Mouse (Mus musculus) forebrain, embryonic 15.5 days (tissue): ENCODE measurements around the gene Spag7. TPM values are rescaled to one million over a fixed set of nuclear protein-coding genes. Genes with fewer than 3 reads are reported as not detected.
A peak's percentile ranks its signal among the peaks of the same experiment; 100 is the strongest.

Experiments used
- ATAC-seq: fragments of 200-750 bp; cut with Nextera tagmentation; replicated peaks from 2 replicates; pipeline ENCODE4 v1.8.0; 2017; ENCODE audit warnings: mild to moderate bottlenecking, moderate TSS enrichment, moderate library complexity
- H3K27ac ChIP-seq: fragments of 300-500 bp; sonication (generic); replicated peaks from 2 replicates; pipeline ENCODE4 v1.5.1; 2015; ENCODE audit warnings: mild to moderate bottlenecking, inconsistent platforms
- H3K27me3 ChIP-seq: fragments of 300-500 bp; sonication (generic); 2 replicates; pipeline ENCODE4 v1.6.1; 2015; ENCODE audit warnings: inconsistent platforms
- H3K36me3 ChIP-seq: fragments of 300-500 bp; sonication (generic); 2 replicates; pipeline ENCODE4 v1.6.1; 2015; ENCODE audit warnings: mild to moderate bottlenecking, inconsistent platforms
- H3K4me1 ChIP-seq: fragments of 300-500 bp; sonication (generic); 2 replicates; pipeline ENCODE4 v1.6.1; 2015; ENCODE audit warnings: inconsistent platforms
- H3K4me2 ChIP-seq: fragments of 300-500 bp; sonication (generic); replicated peaks from 2 replicates; pipeline ENCODE4 v1.6.1; 2015; ENCODE audit warnings: mild to moderate bottlenecking, inconsistent platforms
- H3K4me3 ChIP-seq: fragments of 300-500 bp; sonication (generic); 2 replicates; pipeline ENCODE4 v1.5.1; 2015; ENCODE audit warnings: mild to moderate bottlenecking, inconsistent platforms
- H3K9ac ChIP-seq: fragments of 300-500 bp; sonication (generic); replicated peaks from 2 replicates; pipeline ENCODE4 v1.6.1; 2015; ENCODE audit warnings: mild to moderate bottlenecking, inconsistent platforms
- H3K9me3 ChIP-seq: fragments of 300-500 bp; sonication (generic); 2 replicates; pipeline ENCODE4 v1.6.1; 2016; ENCODE audit warnings: inconsistent platforms
- WGBS: fragments of 180-500 bp; shearing (Covaris S2); methylation state at CpG from one replicate; pipeline ENCODE4 v1.1.7; 2015; ENCODE audit warnings: mixed read lengths; 5-methylcytosine and 5-hydroxymethylcytosine counted together
- polyA plus RNA-seq: library from polyadenylated mRNA; unstranded; fragments of >200 nt; fragmentation: Nextera tagmentation; extraction: Ambion mirVana; gene quantifications from 2 replicates; pipeline ENCODE4 v1.2.1, GENCODE M21; 2015

Gene Spag7
- polyA plus RNA-seq, 1 experiment from 2014 or later: 148 TPM

- H3K9me3 ChIP-seq: no peaks in the 10 kb centered on the region
- H3K36me3 ChIP-seq: peaks cover 32% of the 10 kb centered on the region
- H3K4me2 ChIP-seq: no peak overlapping the region
- no peak overlapping the region for H3K9ac ChIP-seq
- 82% methylated on average over 6 of the region's 6 CpGs for WGBS
- H3K27me3 ChIP-seq: no peaks in the 10 kb centered on the region
- no peak for ATAC-seq
- H3K4me3 ChIP-seq: no peak overlapping the region
- H3K4me1 ChIP-seq: peaks cover 13% of the 10 kb centered on the region
- H3K27ac ChIP-seq: no peak overlapping the region
Observed at GRCm38 (mm10) chr11:70663957-70664356, 5.3 kb downstream of the Spag7 start.

- Histone ChIP-seq H3K27me3 (no peaks in the 10 kb centered on the region), H3K4me3 (no peak overlapping the region), H3K4me1 (peaks cover 11% of the 10 kb centered on the region), H3K9ac (no peak overlapping the region), H3K36me3 (peaks cover 32% of the 10 kb centered on the region), H3K4me2 (no peak overlapping the region), H3K9me3 (no peaks in the 10 kb centered on the region), H3K27ac (no peak overlapping the region)
- no peak for ATAC-seq
- 84% methylated on average over 8 of the region's 8 CpGs for WGBS
Observed at GRCm38 (mm10) chr11:70663101-70663500, 6.1 kb downstream of the Spag7 start.

GRCm38 (mm10) chr11:70660571-70660970, 8.6 kb downstream of the Spag7 start:
- no peak for ATAC-seq
- whole genome bisulfite sequencing: 93% methylated on average over 8 of the region's 8 CpGs

GRCm38 (mm10) chr11:70658942-70659341, 10.3 kb downstream of the Spag7 start:
- Histone ChIP-seq H3K27ac (no peak overlapping the region), H3K9ac (no peak overlapping the region), H3K4me1 (peaks cover 21% of the 10 kb centered on the region), H3K36me3 (peaks cover 18% of the 10 kb centered on the region), H3K4me2 (no peak overlapping the region), H3K9me3 (no peaks in the 10 kb centered on the region), H3K4me3 (no peak overlapping the region), H3K27me3 (no peaks in the 10 kb centered on the region)
- 77% methylated on average over 8 of the region's 8 CpGs for WGBS
- ATAC-seq: no peak

More at GRCm38 (mm10) chr11:70660571-70660970, 8.6 kb downstream of the Spag7 start:
- no peak overlapping the region for H3K4me2 ChIP-seq
- peaks cover 32% of the 10 kb centered on the region for H3K36me3 ChIP-seq
- H3K27me3 ChIP-seq: no peaks in the 10 kb centered on the region
- H3K9ac ChIP-seq: no peak overlapping the region
- no peak overlapping the region for H3K4me3 ChIP-seq
- H3K27ac ChIP-seq: no peak overlapping the region
- peaks cover 15% of the 10 kb centered on the region for H3K4me1 ChIP-seq
- no peaks in the 10 kb centered on the region for H3K9me3 ChIP-seq

GRCm38 (mm10) chr11:70658521-70658920, 10.7 kb downstream of the Spag7 start:
- Histone ChIP-seq H3K9ac (no peak overlapping the region), H3K4me1 (peaks cover 21% of the 10 kb centered on the region)
- WGBS: 91% methylated on average over 5 of the region's 5 CpGs

GRCm38 (mm10) chr11:70657991-70658390, 11.2 kb downstream of the Spag7 start:
- Histone ChIP-seq H3K4me1 (peaks cover 27% of the 10 kb centered on the region), H3K27ac (no peak overlapping the region), H3K27me3 (no peaks in the 10 kb centered on the region), H3K4me3 (no peak overlapping the region), H3K9me3 (no peaks in the 10 kb centered on the region), H3K4me2 (no peak overlapping the region), H3K9ac (no peak overlapping the region), H3K36me3 (peaks cover 10% of the 10 kb centered on the region)
- WGBS: 62% methylated on average over 9 of the region's 9 CpGs
- no peak for ATAC-seq

More at GRCm38 (mm10) chr11:70658521-70658920, 10.7 kb downstream of the Spag7 start:
- Histone ChIP-seq H3K27ac (no peak overlapping the region), H3K9me3 (no peaks in the 10 kb centered on the region), H3K4me3 (no peak overlapping the region), H3K27me3 (no peaks in the 10 kb centered on the region), H3K4me2 (no peak overlapping the region), H3K36me3 (peaks cover 16% of the 10 kb centered on the region)
- ATAC-seq: no peak

- 70% methylated on average over 6 of the region's 6 CpGs for WGBS
- Histone ChIP-seq H3K4me1 (peaks cover 31% of the 10 kb centered on the region), H3K27ac (no peak overlapping the region), H3K4me3 (no peak overlapping the region), H3K36me3 (peaks cover 6% of the 10 kb centered on the region), H3K4me2 (no peak overlapping the region), H3K9ac (no peak overlapping the region), H3K27me3 (no peaks in the 10 kb centered on the region), H3K9me3 (no peaks in the 10 kb centered on the region)
- ATAC-seq: no peak
Observed at GRCm38 (mm10) chr11:70657573-70657972, 11.6 kb downstream of the Spag7 start.

GRCm38 (mm10) chr11:70656964-70657363, 12.3 kb downstream of the Spag7 start, which contains the start of gene Eno3:
Gene Eno3 (plus strand): TSS chr11:70657202.
- peak within 1 kb of the TSS; percentile 97 for H3K9ac ChIP-seq
- peaks cover 37% of the 10 kb centered on the region for H3K4me1 ChIP-seq
- ATAC-seq: no peak
- 19% methylated on average over 3 of the region's 3 CpGs for WGBS
- no peaks in the 10 kb centered on the region for H3K27me3 ChIP-seq
- H3K4me2 ChIP-seq: peak within 1 kb of the TSS; percentile 72
- H3K9me3 ChIP-seq: no peaks in the 10 kb centered on the region
- peaks cover 6% of the 10 kb centered on the region; the same call in 1 of the 2 replicates for H3K36me3 ChIP-seq
- H3K27ac ChIP-seq: peak within 1 kb of the TSS; percentile 97
- H3K4me3 ChIP-seq: peak within 1 kb of the TSS; percentile 99

- peak overlapping the region; percentile 97 for H3K9ac ChIP-seq
- peaks cover 9% of the 10 kb centered on the region for H3K36me3 ChIP-seq
- peak overlapping the region; percentile 99 for H3K4me3 ChIP-seq
- peaks cover 41% of the 10 kb centered on the region for H3K4me1 ChIP-seq
- 8% methylated on average over 16 of the region's 16 CpGs for WGBS
- H3K27ac ChIP-seq: peak overlapping the region; percentile 97; the same call in 1 of the 2 replicates
- H3K4me2 ChIP-seq: peak overlapping the region; percentile 72
- H3K27me3 ChIP-seq: no peaks in the 10 kb centered on the region
- ATAC-seq: no peak
- H3K9me3 ChIP-seq: no peaks in the 10 kb centered on the region
Observed at GRCm38 (mm10) chr11:70656456-70656927, 12.7 kb downstream of the Spag7 start.

GRCm38 (mm10) chr11:70655571-70656455, 13.4 kb downstream of the Spag7 start:
- WGBS: under 1% methylated on average over 61 of the region's 61 CpGs
- H3K27ac ChIP-seq: peak overlapping the region; percentile 97
- H3K9me3 ChIP-seq: no peaks in the 10 kb centered on the region
- peak overlapping the region; percentile 99 for H3K4me3 ChIP-seq
- peak overlapping the region; percentile 97 for H3K9ac ChIP-seq
- H3K4me2 ChIP-seq: peak overlapping the region; percentile 72
- no peak; the same call in 1 of the 2 replicates for ATAC-seq
- peaks cover 16% of the 10 kb centered on the region for H3K36me3 ChIP-seq
- no peaks in the 10 kb centered on the region for H3K27me3 ChIP-seq
- H3K4me1 ChIP-seq: peaks cover 41% of the 10 kb centered on the region

GRCm38 (mm10) chr11:70654923-70655570, 14.2 kb downstream of the Spag7 start:
- H3K9ac ChIP-seq: peak overlapping the region; percentile 97
- peaks cover 24% of the 10 kb centered on the region for H3K36me3 ChIP-seq
- H3K27me3 ChIP-seq: no peaks in the 10 kb centered on the region
- H3K9me3 ChIP-seq: no peaks in the 10 kb centered on the region
- H3K27ac ChIP-seq: peak overlapping the region; percentile 97
- peak; percentile 62 for ATAC-seq
- H3K4me3 ChIP-seq: peak overlapping the region; percentile 99
- under 1% methylated on average over 48 of the region's 48 CpGs for WGBS
- peaks cover 41% of the 10 kb centered on the region for H3K4me1 ChIP-seq
- H3K4me2 ChIP-seq: peak overlapping the region; percentile 72
